In genomic region chr3:58330186-58330585, GRCm38 (mm10) we compare ENCODE assay signal across 7 mouse cellular contexts.
A peak's percentile ranks its signal among the peaks of the same experiment; 100 is the strongest.
DNase-seq lines count a peak whose midpoint lies in the region; ATAC-seq and TF ChIP-seq lines count a peak whose summit lies in the region.

No protein-coding gene starts in this region.

- H3K4me3 ChIP-seq in C2C12 (ENCODE audit: insufficient read depth, poor library complexity, severe bottlenecking): no peak overlapping the region
- H3K4me3 ChIP-seq in stomach, postnatal 0 days (ENCODE audit: low read depth, low read length): no peak overlapping the region

- peak; percentile 47; the same call in 1 of the 2 replicates for ATAC-seq in stomach, postnatal 0 days (ENCODE audit: low FRiP score, low TSS enrichment)

- 46% methylated on average over 2 of the region's 2 CpGs for WGBS in stomach, postnatal 0 days

- TF ChIP-seq EP300 in stomach, postnatal 0 days (optimal IDR thresholded peaks at IDR 0.05): no peak

- no peak overlapping the region for H3K27ac ChIP-seq in stomach, postnatal 0 days (replicated peaks)

- intact Hi-C loops in heart, postnatal 10 days (cut with DNase I): no loop called here
- intact Hi-C loops in left cerebral cortex, postnatal 4 days (cut with DNase I): no loop called here

- no peak overlapping the region for H3K9ac ChIP-seq in stomach, postnatal 0 days (ENCODE audit: low read length)

- no peaks in the 10 kb centered on the region for H3K9me3 ChIP-seq in stomach, postnatal 0 days (ENCODE audit: control insufficient read depth, low read length)

- H3K4me2 ChIP-seq in stomach, postnatal 0 days (replicated peaks; ENCODE audit: low read depth): no peak overlapping the region

- TF ChIP-seq CTCF in C2C12 (IDR thresholded peaks at IDR 0.05; ENCODE audit: control insufficient read depth, insufficient read depth, insufficient read length): no peak
- TF ChIP-seq CTCF in stomach, postnatal 0 days (IDR thresholded peaks at IDR 0.05; ENCODE audit: low read depth): no peak

- H3K79me2 ChIP-seq in C2C12 (ENCODE audit: control insufficient read depth, insufficient read depth): no peaks in the 10 kb centered on the region

- DNase-seq in 3134 (ENCODE audit: extremely low read depth, insufficient read length, low spot score): peak; percentile 72
- peak; percentile 38 to 47 for DNase-seq in cerebellum, postnatal 36 days
- peak; percentile 82 to 90 for DNase-seq in heart, postnatal 10 days
- peak; percentile 46 for DNase-seq in left cerebral cortex, postnatal 4 days
- DNase-seq in stomach, postnatal 0 days (ENCODE audit: low spot score): no peak
- no peak for DNase-seq in retina, embryonic 14.5 days (ENCODE audit: low spot score)

- no peaks in the 10 kb centered on the region for H3K79me3 ChIP-seq in C2C12 (ENCODE audit: low read depth)

- no peaks in the 10 kb centered on the region for H3K36me3 ChIP-seq in C2C12 (ENCODE audit: control insufficient read depth, insufficient read depth)
- H3K36me3 ChIP-seq in stomach, postnatal 0 days (ENCODE audit: control insufficient read depth, insufficient read depth, low read length): no peaks in the 10 kb centered on the region

- H3ac ChIP-seq in C2C12 (ENCODE audit: control insufficient read depth, insufficient read length, low read depth): no peak overlapping the region

- no peaks in the 10 kb centered on the region for H3K27me3 ChIP-seq in C2C12 (ENCODE audit: control insufficient read depth, insufficient read depth, insufficient read length)
- no peaks in the 10 kb centered on the region for H3K27me3 ChIP-seq in stomach, postnatal 0 days (ENCODE audit: control insufficient read depth, insufficient read depth, low read length)

- H3K4me1 ChIP-seq in stomach, postnatal 0 days (replicated peaks; ENCODE audit: control insufficient read depth, insufficient read depth): no peaks in the 10 kb centered on the region

TF ChIP-seq in C2C12, 6 proteins besides CTCF, POLR2A, EP300 and RAD21:
- TF ChIP-seq USF1 (IDR thresholded peaks at IDR 0.05; ENCODE audit: low read depth) (peak; percentile 84), FOSL1 (IDR thresholded peaks at IDR 0.05; ENCODE audit: insufficient read depth, low read length, poor library complexity, severe bottlenecking) (no peak)

Comparison
In these comparisons a context has a peak if more than half of its experiments do, and no peak if none do; other contexts are left out.
1. DNase-seq: peak in 3134 (single experiment), cerebellum, postnatal 36 days (2 of 2), heart, postnatal 10 days (2 of 2) and left cerebral cortex, postnatal 4 days (single experiment); none in stomach, postnatal 0 days (single experiment) and retina, embryonic 14.5 days (single experiment).